Mouse (Mus musculus) monocyte, adult 59 days (primary cell): Measurements from ENCODE around the gene Grin2d. TPM values are rescaled to one million over a fixed set of nuclear protein-coding genes. Genes with fewer than 3 reads are reported as not detected.

Experiments used
- total RNA-seq, 2 experiments: library from RNA; stranded (reverse); gene quantifications; one replicate each; pipeline ENCODE4 v1.2.4; 2023

The Grin2d gene
- under 1 TPM; 0.30 to 0.42 TPM for total RNA-seq

DNA sequence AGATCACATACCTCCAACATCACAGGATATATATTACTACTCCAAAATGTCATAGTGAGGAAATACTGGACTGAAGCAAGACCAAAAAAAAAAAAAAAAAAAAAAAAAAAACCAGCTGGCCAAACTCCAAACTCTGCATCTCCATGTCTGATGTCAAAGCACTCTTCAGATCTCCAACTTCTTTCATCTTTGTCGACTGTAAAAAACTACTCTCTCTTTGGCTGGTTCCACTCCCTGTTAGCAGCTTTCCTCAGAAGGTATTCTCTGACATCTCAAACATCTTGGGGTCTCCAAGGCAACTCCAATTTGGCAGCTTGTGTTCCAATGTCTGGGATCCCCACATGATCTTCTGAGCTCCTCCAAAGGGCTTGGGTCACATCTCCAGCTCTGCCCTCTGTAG is at the start of gene Grin2d:
Grin2d (minus strand) TSS at position 101 of the 400 bp plus-strand sequence.

DNA sequence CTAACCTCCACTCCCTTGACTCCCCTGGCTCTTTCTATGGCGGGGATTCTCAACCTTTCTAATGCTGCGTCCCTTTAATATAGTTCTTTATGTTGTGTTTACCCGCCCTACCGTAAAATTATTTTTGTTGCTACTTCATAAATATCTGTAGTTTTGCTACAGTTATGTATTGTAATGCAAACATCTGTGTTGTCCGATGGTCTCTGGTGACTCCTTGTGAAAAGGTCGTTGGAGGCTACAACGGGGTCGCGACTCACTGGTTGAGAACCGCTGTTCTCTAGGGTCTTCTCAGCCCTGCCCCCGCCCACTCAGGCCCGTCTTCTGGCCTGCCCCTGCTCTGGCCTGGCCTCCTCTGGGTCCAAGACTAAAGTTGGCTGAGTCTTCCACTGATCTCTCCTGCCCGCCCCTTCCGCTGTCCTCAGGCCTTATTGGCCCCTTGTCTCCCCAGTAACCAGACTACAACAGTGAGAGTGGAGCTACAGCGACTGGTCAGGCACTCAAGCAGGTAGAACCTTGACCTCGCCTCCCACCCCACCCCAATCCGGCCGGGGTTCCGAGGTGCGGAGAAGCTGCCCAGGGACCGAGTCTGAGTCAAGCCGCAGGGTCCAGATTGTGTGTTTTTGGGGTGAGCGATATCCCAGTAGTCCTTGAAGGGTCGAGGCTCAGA is 45.7 kb upstream of the Grin2d start, which contains the start of gene Ccdc114:
Ccdc114 (plus strand) TSS at position 311 of the 667 bp plus-strand sequence.

DNA sequence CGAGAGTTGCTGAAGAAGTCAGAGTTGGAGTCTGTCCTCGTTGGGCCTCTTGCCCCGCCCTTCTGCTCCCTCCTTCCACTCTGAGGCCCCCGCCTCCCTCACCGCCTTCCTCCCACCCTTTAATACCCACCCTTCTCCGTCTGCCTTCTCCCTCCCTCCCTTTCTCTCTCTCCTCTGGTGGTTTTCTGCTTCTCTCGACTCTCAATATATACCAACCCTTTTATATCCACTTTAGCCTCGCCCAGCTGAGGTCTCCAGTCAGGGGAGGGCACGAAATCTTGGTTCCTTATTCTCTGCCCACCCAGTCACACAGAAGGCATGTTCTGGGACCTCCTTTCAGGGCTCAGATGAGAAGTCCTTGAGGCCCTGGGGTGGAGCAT is 43.1 kb upstream of the Grin2d start, which contains the start of gene Emp3:
Emp3 (minus strand) TSS at position 163 of the 380 bp plus-strand sequence.

DNA sequence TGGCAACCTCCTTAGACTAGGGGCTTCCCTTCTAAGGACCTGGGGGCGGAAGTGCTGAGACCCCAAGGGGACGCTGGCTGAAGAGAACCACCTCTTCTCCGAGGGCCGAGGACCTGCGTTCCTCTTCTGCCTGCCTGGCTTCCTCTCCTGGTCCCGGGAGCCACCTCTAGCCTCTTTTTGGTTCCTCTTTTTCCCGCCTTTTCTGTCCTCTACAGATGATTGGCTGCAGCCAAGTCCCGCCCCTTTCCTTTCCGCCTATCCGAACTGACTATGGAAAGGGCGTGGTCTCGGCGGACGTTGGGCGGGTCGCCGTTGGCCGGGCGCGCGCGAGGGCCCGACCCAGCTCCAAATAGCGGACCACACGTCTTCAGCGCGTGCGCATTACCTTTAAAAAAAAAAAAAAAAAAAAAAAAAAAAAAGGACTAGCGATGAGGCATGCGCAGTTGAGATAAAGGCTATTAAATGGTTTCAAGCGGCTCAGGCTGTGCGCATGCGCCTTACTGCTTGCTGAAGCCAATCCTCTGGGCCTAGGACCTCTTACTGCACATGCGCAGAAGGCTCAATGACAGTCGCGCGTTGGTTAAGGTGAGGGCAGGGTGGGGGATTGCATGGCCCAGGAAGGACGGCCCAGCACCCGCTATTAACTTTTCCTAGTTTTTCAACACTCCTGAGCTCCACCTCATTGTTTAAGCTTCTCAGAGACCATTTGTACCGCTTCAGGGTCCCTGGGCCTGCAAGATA is 18.5 kb upstream of the Grin2d start, which contains the start of the genes Syngr4 and Tmem143:
Syngr4 (minus strand) TSS at position 198 of the 741 bp plus-strand sequence.
Tmem143 (plus strand) TSS at position 425 of the 741 bp plus-strand sequence.

DNA sequence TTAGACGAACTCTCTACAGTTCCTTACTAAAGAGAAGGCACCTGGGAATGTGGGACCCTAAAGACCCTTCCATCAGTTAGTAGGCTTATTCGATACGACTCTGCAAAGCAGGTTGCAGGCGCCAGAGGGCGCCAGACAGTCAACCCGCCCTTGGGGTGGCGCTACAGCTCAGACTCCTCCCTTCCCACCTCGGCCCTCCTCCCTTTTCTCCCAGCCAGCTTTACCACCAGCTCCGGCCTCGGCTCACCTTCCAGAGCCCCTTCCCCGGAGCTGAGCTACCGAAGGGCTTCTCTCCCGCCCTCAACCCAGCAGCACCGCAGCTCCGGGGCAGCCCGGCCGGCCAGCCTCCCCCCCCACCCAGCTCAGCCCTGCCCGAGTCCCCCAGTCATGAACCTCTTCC is 5.6 kb downstream of the Grin2d start, which contains the start of gene Kdelr1:
Kdelr1 (plus strand) TSS at position 149 of the 400 bp plus-strand sequence.

DNA sequence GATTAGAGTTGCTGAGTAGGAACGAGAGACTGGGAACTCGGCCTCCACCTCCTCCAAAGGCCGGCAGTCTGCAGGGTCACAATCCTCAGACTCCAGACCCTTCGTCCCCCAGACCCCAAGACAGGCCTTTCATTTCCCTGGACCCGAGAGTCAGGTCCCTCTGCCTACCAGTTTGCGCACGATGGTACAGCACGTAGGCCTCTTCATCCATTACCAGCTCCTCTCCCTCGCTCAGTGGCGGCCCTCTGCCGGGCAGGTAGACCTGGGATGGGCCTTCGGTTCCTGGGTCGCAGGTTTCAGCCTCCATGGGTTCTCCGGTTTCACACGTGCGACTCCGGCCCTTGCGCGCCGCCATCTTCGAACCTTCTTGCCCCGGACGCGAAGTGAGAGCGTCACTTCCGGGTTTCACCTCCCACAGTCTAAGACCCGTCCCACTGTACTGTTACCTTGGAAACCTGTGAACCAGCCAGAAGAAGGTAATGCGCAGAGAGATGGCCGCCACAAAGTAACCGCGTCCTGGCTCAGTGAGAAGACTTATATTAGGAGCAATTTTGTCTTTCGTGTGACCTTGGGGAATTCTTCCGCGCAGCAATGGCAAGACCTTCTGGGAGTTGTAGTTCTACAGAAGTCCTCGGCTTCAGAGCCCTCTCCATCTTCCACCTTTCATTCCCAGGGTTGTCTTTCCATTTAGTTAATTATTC is 47.6 kb downstream of the Grin2d start, which contains the start of gene Grwd1:
Grwd1 (minus strand) TSS at position 518 of the 701 bp plus-strand sequence.

DNA sequence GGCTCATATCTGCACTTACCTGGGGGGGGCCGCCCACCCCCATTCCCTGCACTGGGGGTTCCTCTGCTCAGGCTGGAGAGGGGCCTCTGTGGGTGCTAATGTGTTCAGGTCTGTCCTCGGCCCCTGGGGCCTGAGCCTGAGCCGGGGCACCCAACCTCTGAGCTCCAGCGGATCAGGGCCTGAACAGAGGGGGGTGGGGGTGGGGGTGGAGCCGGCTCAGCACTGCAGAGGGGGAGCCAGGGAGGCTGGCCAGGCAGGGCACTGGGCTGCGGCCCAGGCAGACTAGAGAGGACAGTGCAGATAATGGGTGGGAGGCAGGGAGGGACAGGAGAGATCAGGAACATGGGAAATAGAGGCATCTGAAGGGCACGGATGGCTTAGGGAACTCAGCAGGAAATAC is 53.6 kb downstream of the Grin2d start, which contains the start of gene Kcnj14:
Kcnj14 (minus strand) TSS at position 185 of the 400 bp plus-strand sequence.

DNA sequence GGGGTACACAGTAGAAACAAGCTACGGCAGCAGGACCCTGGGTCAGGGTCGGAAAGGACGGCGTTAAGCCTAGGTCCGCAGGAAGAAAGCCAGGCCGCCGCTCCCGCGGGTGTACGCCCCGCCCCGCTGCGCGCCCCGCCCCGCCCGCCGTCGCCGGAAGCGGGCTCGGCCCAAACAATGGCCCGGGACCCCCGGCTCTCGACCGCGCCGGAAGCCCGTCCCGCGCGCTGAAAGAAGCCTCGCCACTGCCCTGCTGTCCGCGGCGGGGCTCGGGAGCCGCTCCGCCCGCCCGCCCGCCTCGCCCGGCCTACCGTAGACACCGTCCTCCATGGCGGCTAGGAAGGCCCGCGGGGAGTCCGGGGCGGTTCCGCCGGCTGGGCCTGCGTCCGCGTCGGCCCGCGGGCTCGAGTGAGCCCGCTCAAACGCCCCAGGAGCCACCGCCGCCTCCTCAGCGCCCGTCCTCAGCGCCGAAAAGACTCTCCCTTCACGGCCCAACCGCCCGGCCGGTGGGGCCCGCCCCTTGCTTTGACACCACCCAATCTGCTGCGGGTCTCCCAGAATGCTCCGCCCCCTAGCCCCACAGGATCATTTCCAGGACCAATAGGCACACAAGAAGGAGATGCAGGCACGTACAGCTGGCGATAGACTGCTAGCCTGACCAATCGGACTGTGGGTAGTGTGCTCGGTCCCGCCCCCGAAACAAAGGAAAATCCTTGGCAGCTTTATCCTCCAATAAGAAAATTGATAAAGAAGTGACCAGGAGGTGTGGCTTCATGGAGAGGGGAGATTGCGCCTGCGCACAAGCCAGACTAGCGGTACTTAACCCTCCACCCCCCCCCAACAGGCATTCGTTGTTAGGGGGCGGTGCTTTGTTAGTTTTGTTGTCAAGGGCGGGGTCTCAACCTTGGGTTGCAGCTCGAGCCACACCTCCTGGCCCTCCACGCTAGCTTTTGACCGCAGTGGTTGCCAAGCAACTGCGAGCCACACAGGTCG is 64.1 kb downstream of the Grin2d start, which contains the start of gene Cyth2:
Cyth2 (minus strand) TSS at position 795 of the 993 bp plus-strand sequence.

DNA sequence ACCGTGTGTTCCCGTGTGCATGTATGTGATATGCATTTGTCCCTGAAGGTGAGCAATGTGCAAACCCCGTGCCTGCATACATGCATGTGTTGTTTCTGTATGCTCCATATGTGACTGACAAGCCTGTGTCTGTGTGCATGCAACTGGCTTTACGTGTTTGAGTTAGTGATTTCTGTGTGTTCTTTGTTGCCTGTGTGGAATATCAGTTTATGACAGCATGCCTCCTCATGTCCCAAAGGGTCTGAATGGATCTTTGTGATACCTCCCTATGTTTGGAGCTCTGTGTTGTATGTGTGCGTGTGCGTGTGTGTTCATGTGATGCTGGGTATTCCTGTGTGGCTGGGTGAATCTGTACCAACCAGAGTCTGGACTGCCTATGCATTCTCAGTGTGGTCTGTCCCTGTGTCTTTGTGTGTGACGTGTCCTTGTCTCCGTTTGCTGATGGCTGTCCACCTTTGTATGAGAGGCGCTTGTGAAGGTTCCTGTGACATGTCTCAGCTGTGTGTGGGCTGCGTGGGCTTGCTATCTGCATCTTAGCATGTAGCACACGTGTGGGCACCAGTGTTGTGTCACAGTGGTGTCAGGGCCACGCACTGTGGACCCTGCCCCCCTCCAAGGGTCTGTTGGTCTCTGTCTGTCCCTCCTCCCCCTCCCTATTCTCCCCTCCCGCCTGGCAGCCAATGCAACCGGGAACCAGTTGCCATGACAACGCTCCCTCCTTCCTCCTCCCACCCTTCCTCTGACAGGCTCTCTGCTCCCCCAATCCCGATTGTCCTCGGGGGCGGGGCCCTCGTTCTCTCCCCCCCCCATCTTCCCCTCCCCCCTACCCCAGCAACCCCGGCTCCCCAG is 93.4 kb downstream of the Grin2d start, which contains the start of gene Sult2b1:
Sult2b1 (minus strand) TSS at position 146 of the 849 bp plus-strand sequence.

DNA sequence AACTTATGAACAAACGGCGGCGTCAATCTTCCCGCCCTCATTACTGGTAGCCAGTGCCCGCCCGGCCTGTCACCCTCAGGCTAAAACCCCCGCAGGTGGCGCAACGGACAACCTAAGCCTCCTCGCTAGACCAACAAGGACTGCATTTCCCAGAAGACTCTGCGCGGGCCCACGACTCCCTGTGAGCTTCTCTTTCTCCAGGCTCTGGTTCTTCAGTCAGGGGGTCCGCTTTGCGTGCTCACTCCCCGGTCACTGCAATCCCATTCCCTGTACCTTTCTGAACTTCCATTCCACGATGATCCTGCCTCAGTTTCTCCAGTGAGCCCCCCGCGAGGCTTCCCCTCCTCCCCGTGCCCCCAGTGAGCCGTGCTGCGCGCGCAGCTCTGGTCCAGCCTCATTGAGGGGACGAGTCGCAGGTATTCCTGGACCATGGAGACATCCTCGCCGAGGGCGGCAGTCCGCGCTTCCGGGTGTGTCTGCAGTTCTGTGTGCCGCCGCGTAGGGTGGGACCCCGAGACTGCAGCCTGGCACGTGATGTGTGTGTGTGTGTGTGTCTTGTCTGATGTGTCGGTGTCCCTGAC is 94.6 kb downstream of the Grin2d start, which contains the start of gene Lmtk3:
Lmtk3 (plus strand) TSS at position 228 of the 581 bp plus-strand sequence.

Other genes starting within 250 kb of the Grin2d start
- not detected for gene Mamstr, start 238.4 kb downstream of the Grin2d start, total RNA-seq
- not detected for gene Fut2, start 212.0 kb downstream of the Grin2d start, total RNA-seq
- gene Ntn5, start 194.4 kb downstream of the Grin2d start, total RNA-seq: not detected
- not detected for gene Sec1, start 184.0 kb downstream of the Grin2d start, total RNA-seq
- gene Car11, start 178.5 kb downstream of the Grin2d start, total RNA-seq: not detected
- gene Dbp, start 173.3 kb downstream of the Grin2d start, total RNA-seq: 10 to 100 TPM in 1 of 2 experiments, 1 to 10 TPM in 1; 8.5 to 11.4 TPM
- 1,000 to 10,000 TPM; 1,433 to 1,476 TPM for gene Rpl18, start 162.9 kb downstream of the Grin2d start, total RNA-seq
- gene Sphk2, start 160.4 kb downstream of the Grin2d start, total RNA-seq: 10 to 100 TPM; 48.8 to 50.4 TPM
- under 1 TPM; 0.58 to 0.67 TPM for gene Fam83e, start 157.2 kb downstream of the Grin2d start, total RNA-seq
- gene Spaca4, start 152.6 kb downstream of the Grin2d start, total RNA-seq: not detected
- gene Lmtk3, start 94.6 kb downstream of the Grin2d start, total RNA-seq: not detected
- under 1 TPM in 1 of 2 experiments, not detected in 1; 0.46 TPM for gene Sult2b1, start 93.7 kb downstream of the Grin2d start, total RNA-seq
- 100 to 1,000 TPM; 104 to 114 TPM for gene Cyth2, start 63.8 kb downstream of the Grin2d start, total RNA-seq
- under 1 TPM; 0.58 to 0.88 TPM for gene Kcnj14, start 53.6 kb downstream of the Grin2d start, total RNA-seq
- 1 to 10 TPM; 9.1 to 9.8 TPM for gene Grwd1, start 47.4 kb downstream of the Grin2d start, total RNA-seq
- gene Kdelr1, start 5.6 kb downstream of the Grin2d start, total RNA-seq: 100 to 1,000 TPM in 1 of 2 experiments, 10 to 100 TPM in 1; 89.1 to 104 TPM
- not detected for gene Syngr4, start 18.3 kb upstream of the Grin2d start, total RNA-seq
- 1 to 10 TPM; 7.7 to 9.3 TPM for gene Tmem143, start 18.6 kb upstream of the Grin2d start, total RNA-seq
- 100 to 1,000 TPM; 594 to 671 TPM for gene Emp3, start 43.0 kb upstream of the Grin2d start, total RNA-seq
- 1 to 10 TPM; 3.0 to 3.4 TPM for gene Ccdc114, start 45.7 kb upstream of the Grin2d start, total RNA-seq
- not detected for gene Abcc6, start 151.9 kb upstream of the Grin2d start, total RNA-seq
- gene Nomo1, start 155.3 kb upstream of the Grin2d start, total RNA-seq: 10 to 100 TPM; 22.6 to 24.9 TPM
- gene Kcnj11, start 222.4 kb upstream of the Grin2d start, total RNA-seq: 1 to 10 TPM in 1 of 2 experiments, not detected in 1; 1.0 TPM